Mouse (Mus musculus) intestine, postnatal 0 days (tissue): ENCODE results near the gene Clpb. TPM values are rescaled to one million over a fixed set of nuclear protein-coding genes. Genes with fewer than 3 reads are reported as not detected.
"Not testable (repeated sequence)": the region's sequence is repeated elsewhere in the genome, so short reads cannot be mapped to it uniquely, and the experiment has no call there.

Experiments used
- ATAC-seq: fragments of 200-750 bp; cut with Nextera tagmentation; 2 replicates; pipeline ENCODE4 v1.8.0; 2017; ENCODE audit warnings: mild to moderate bottlenecking, moderate TSS enrichment, moderate library complexity
- H3K27ac ChIP-seq: fragments of 300-500 bp; sonication (generic); 2 replicates; pipeline ENCODE4 v1.5.1; 2014; ENCODE audit warnings: mild to moderate bottlenecking, low read depth, low read length, moderate library complexity
- H3K27me3 ChIP-seq: fragments of 300-500 bp; sonication (generic); replicated peaks from 2 replicates; pipeline ENCODE4 v1.6.1; 2014; ENCODE audit warnings: low read length, mixed read lengths; ENCODE audit not compliant: control insufficient read depth, insufficient read depth
- H3K36me3 ChIP-seq: fragments of 300-500 bp; sonication (generic); 2 replicates; pipeline ENCODE4 v1.6.1; 2014; ENCODE audit warnings: mild to moderate bottlenecking, moderate library complexity; ENCODE audit not compliant: control insufficient read depth, insufficient read depth
- H3K4me1 ChIP-seq: fragments of 300-500 bp; sonication (generic); replicated peaks from 2 replicates; pipeline ENCODE4 v1.6.1; 2014; ENCODE audit warnings: antibody characterized with exemption, low read length, mixed read lengths; ENCODE audit not compliant: control insufficient read depth, insufficient read depth
- H3K4me2 ChIP-seq: fragments of 300-500 bp; sonication (generic); replicated peaks from 2 replicates; pipeline ENCODE4 v1.6.1; 2014; ENCODE audit warnings: low read depth, mild to moderate bottlenecking, moderate library complexity
- H3K4me3 ChIP-seq: fragments of 300-500 bp; sonication (generic); 2 replicates; pipeline ENCODE4 v1.5.1; 2014; ENCODE audit warnings: low read depth, low read length
- H3K9ac ChIP-seq: fragments of 300-500 bp; sonication (generic); 2 replicates; pipeline ENCODE4 v1.6.1; 2014; ENCODE audit warnings: mild to moderate bottlenecking, low read depth, low read length
- H3K9me3 ChIP-seq: fragments of 300-500 bp; sonication (generic); 2 replicates; pipeline ENCODE4 v1.6.1; 2016; ENCODE audit warnings: mixed run types; ENCODE audit not compliant: control insufficient read depth
- CTCF ChIP-seq: sonication (generic); IDR thresholded peaks from 2 replicates; pipeline ENCODE4 v1.5.1; 2016; ENCODE audit warnings: low read depth, mild to moderate bottlenecking, control low read depth, antibody characterized with exemption, moderate library complexity
- WGBS: fragments of 180-500 bp; shearing (Covaris S2); extraction: QIAGEN DNeasy Blood & Tissue Kit; methylation state at CpG from one replicate; pipeline ENCODE4 v1.1.7; 2014; 5-methylcytosine and 5-hydroxymethylcytosine counted together
- polyA plus RNA-seq: library from polyadenylated mRNA; unstranded; fragments of >200 nt; fragmentation: Nextera tagmentation; extraction: Ambion mirVana; gene quantifications from 2 replicates; pipeline ENCODE4 v1.2.1, GENCODE M21; 2015

Clpb gene
- polyA plus RNA-seq, 1 experiment from 2014 or later, result 14.9 TPM

DNA sequence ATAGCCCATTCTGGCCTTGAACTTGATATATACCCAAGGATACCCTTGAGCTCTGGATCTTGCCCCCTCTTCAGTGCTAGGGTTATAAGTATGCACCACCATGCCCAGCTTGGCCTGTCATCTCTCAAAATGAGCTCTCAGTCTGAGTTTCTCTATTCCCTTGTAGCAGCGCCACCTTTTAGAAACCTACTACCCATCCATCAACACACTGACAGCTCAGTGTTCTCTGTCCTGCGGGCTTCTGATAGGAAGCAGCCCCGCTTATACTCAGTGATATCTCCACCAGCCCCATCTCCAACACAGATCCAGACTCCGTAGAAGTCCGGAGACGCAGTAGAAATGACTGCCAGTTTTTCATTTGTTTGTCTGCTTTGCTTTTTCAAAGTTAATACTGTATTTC lies 39.1 kb upstream of the Clpb start:
- no peak overlapping the region for H3K4me3 ChIP-seq
- no peaks in the 10 kb centered on the region for H3K36me3 ChIP-seq
- H3K9me3 ChIP-seq, result no peaks in the 10 kb centered on the region
- no peak for TF ChIP-seq CTCF
- WGBS, result 56% methylated on average over 6 of the region's 6 CpGs
- H3K9ac ChIP-seq, result no peak overlapping the region
- ATAC-seq, result no peak
- H3K4me2 ChIP-seq, result no peak overlapping the region
- H3K27me3 ChIP-seq, result 0 out of 2 replicates have a peak, but pooled peaks cover 3% of the 10 kb centered on the region
- no peaks in the 10 kb centered on the region for H3K4me1 ChIP-seq
- no peak overlapping the region for H3K27ac ChIP-seq

DNA sequence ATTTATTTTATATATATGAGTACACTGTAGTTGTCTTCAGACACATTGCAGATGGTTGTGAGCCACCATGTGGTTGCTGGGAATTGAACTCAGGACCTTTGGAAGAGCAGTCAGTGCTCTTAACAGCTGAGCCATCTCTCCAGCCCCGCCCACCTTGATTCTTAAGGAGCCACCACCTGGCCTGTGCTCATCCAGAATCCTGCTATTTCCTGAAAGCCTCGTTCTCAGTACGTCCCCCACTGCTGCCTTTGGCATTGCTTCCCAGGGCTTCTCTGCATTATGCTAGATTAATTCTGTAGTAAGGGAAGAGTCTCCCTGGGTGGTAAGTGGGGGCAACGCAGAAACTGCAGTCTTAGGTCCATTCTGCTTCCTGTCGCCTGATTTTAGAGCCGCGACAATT lies 36.3 kb upstream of the Clpb start:
- 65% methylated on average over 7 of the region's 7 CpGs for WGBS
- not testable (repeated sequence) for ATAC-seq, H3K27me3 ChIP-seq, H3K9ac ChIP-seq, H3K27ac ChIP-seq, H3K36me3 ChIP-seq, H3K4me1 ChIP-seq, H3K4me3 ChIP-seq, H3K9me3 ChIP-seq, H3K4me2 ChIP-seq

DNA sequence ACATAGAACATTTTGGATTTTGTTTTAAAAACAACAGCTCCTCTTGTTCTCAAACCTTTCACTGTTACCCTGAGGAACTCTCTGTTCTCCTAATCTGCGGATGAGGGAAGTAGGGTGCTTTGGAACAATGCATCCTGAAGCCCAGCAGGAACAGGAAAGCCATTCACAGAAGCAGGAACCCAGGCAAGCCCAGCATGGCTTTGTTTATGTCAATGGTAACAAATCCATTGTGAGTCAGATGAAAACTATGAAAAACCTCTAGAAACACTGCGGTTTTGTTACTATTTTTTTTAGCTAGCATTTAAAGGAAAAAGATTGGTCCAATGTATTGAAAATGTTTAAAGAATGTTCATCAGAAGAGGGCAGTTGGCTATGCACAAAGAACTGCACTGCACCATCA lies 35.0 kb upstream of the Clpb start:
- no peak for ATAC-seq
- no peak for TF ChIP-seq CTCF
- 55% methylated on average over 2 of the region's 2 CpGs for WGBS
- Histone ChIP-seq H3K27me3 (peaks cover 3% of the 10 kb centered on the region; the same call in 1 of the 2 replicates), H3K36me3 (no peaks in the 10 kb centered on the region), H3K9me3 (no peaks in the 10 kb centered on the region), H3K4me2 (no peak overlapping the region), H3K9ac (no peak overlapping the region), H3K4me1 (no peaks in the 10 kb centered on the region), H3K27ac (no peak overlapping the region), H3K4me3 (no peak overlapping the region)

DNA sequence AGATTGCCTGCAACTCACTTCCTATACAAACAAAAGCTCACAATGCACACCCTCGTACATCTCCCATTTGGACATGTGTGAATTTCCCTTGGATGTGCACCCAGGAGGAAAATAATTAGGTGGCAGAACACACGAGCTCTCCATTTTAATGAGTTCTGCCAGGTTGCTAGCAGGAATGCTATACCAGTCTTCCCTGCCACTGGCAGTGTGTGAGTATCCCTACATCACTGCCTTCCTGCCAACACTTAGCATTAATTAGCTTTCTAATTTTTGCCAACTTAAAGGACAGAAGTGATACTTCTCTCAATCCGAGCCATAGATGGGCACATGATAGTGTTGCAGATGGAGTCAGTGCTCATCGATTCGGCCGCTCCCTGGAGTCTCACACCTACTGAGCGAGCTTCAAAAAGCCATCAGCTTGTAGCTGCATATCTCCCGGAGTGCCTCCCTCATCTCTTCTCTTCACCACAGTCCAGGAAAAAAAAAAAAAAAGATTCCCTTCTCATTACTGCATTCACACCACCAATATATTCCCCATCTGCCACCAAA lies 29.7 kb upstream of the Clpb start:
- Histone ChIP-seq H3K27me3 (no peaks in the 10 kb centered on the region; the same call in 1 of the 2 replicates), H3K9me3 (no peaks in the 10 kb centered on the region), H3K4me2 (no peak overlapping the region), H3K36me3 (no peaks in the 10 kb centered on the region), H3K27ac (no peak overlapping the region), H3K4me1 (no peaks in the 10 kb centered on the region), H3K4me3 (no peak overlapping the region), H3K9ac (no peak overlapping the region)
- ATAC-seq, result no peak
- TF ChIP-seq CTCF, result no peak
- 83% methylated on average over 8 of the region's 8 CpGs for WGBS

DNA sequence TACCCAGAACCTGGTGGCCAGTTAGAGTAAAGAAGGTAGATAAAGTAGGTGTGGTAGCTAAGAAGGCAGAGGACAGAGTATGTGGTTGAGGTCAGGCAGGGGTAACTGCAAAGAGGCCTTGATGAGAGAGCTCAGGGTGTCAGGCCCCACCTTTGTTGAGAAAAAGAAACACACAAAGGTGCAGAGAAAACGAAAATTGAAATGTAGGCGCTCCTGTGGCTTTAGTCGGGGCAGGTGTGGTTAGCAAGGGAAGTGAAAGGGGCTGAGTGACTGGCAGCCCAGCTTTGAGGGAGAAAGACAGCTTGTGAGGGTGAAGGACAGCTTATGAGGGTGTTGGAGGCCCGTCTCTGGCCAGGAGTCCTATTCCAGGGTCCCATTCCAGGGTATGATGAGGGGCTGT lies 28.9 kb upstream of the Clpb start:
- no peak overlapping the region for H3K4me2 ChIP-seq
- ATAC-seq, result no peak
- no peak overlapping the region for H3K4me3 ChIP-seq
- no peaks in the 10 kb centered on the region; the same call in 1 of the 2 replicates for H3K27me3 ChIP-seq
- no peaks in the 10 kb centered on the region for H3K4me1 ChIP-seq
- TF ChIP-seq CTCF, result no peak
- H3K9me3 ChIP-seq, result no peaks in the 10 kb centered on the region
- no peaks in the 10 kb centered on the region for H3K36me3 ChIP-seq
- no peak overlapping the region for H3K9ac ChIP-seq
- 79% methylated on average over 4 of the region's 4 CpGs for WGBS
- H3K27ac ChIP-seq, result no peak overlapping the region

DNA sequence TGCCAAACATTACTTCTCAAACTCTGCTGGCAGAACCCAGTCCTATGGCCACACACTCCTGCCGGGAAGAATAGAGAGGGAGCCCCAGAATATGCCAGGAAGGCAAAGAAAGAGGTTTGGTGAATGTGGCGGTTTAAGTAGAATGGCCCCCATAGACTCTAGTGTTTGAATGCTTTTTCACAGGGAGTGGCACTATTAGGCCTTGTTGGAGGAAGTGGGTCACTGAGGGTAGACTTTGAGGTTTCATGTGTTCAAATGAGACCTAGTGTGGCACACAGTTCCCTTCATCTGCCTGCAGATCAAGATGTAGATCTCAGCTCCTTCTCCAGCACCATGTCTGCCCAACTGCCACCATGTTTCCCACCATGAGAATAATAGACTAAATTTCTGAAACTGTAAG lies 27.4 kb upstream of the Clpb start:
- no peak overlapping the region for H3K9ac ChIP-seq
- WGBS, result 87% methylated on average over 2 of the region's 2 CpGs
- H3K36me3 ChIP-seq, result no peaks in the 10 kb centered on the region
- H3K27ac ChIP-seq, result no peak overlapping the region
- H3K9me3 ChIP-seq, result no peaks in the 10 kb centered on the region
- no peak for TF ChIP-seq CTCF
- ATAC-seq, result no peak
- no peaks in the 10 kb centered on the region for H3K27me3 ChIP-seq
- no peak overlapping the region for H3K4me2 ChIP-seq
- no peaks in the 10 kb centered on the region for H3K4me1 ChIP-seq
- H3K4me3 ChIP-seq, result no peak overlapping the region

DNA sequence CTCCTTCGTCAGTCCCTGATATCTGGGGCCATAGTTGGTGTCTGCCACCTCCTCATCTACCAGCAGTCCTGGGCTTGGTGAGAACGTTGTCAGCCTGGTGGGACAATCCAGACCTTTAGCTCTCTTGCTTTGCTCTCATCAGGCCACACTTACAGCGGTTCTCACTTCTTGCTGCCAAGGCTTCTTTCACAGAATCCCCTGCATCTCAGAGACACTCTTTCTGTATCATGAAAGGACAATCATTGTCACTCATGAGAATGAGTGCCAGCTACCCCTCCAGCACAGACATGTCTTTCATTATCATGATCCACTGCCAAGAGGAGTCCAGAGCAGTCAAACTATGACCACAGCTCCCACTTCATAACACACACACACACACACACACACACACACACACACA lies 19.6 kb upstream of the Clpb start:
- H3K4me1 ChIP-seq, result no peaks in the 10 kb centered on the region
- H3K4me3 ChIP-seq, result no peak overlapping the region
- no peak for ATAC-seq
- no peak for TF ChIP-seq CTCF
- no peaks in the 10 kb centered on the region for H3K9me3 ChIP-seq
- no peak overlapping the region for H3K4me2 ChIP-seq
- H3K27me3 ChIP-seq, result no peaks in the 10 kb centered on the region
- WGBS, result 86% methylated on average over 3 of the region's 3 CpGs
- no peaks in the 10 kb centered on the region for H3K36me3 ChIP-seq
- no peak overlapping the region for H3K9ac ChIP-seq
- no peak overlapping the region for H3K27ac ChIP-seq
